Mouse (Mus musculus) erythroblast, embryonic 14.5 days (primary cell): ENCODE results near the gene Cdkn2aipnl.

Experiments used
- GATA1 ChIP-seq: IDR thresholded peaks from 2 replicates; pipeline ENCODE4 v1.6.1; 2012; ENCODE audit warnings: low read length, inconsistent platforms, mixed read lengths
- TAL1 ChIP-seq: IDR thresholded peaks from 3 replicates; pipeline ENCODE4 v1.6.1; 2012; ENCODE audit warnings: low read length, inconsistent platforms, mixed read lengths

DNA sequence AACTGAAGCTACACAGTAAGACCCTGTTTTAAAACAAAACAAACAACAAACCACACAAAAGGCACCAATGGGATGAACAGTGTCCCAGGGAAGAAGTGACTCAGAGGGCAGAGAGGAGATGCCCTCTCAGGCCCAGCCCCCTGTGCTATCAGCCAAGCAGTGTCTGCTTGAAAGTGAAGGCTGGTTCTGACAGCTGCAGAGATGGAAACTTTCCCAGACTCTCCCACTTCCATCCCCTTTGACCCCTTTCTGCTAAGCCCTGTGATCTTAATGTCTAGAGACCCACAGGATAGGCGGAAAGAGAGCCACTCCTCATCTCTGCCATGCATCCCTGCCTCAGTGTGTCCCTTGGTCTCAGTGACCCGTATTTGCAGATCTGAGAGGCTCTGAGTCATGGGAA lies 49.5 kb upstream of the Cdkn2aipnl start:
- no peak for TF ChIP-seq GATA1
- no peak for TF ChIP-seq TAL1
